Mouse (Mus musculus) lung, adult 2 months (tissue): ENCODE data around the gene Wnt6.

Experiments used
- CTCF ChIP-seq: fragments of 200-500 bp; IDR thresholded peaks from 2 replicates; pipeline ENCODE4 v1.5.1; 2011; ENCODE audit warnings: mild to moderate bottlenecking, low read length, control low read depth; ENCODE audit not compliant: insufficient read depth
- POLR2A ChIP-seq: fragments of 200-500 bp; IDR thresholded peaks from 2 replicates; pipeline ENCODE4 v1.6.1; 2011; ENCODE audit warnings: low read depth, mild to moderate bottlenecking, control low read depth, low read length, borderline replicate concordance; ENCODE audit errors: extremely low read depth

GRCm38 (mm10) chr1:74753266-74753974 lies 18.3 kb upstream of the Wnt6 start:
- no peak for TF ChIP-seq CTCF
- TF ChIP-seq POLR2A = no peak
